Mouse (Mus musculus) liver, postnatal 0 days (tissue): ENCODE data around the gene Zfp622.

ENCODE experiments used
- CTCF ChIP-seq: sonication (generic); IDR thresholded peaks from 2 replicates; pipeline ENCODE4 v1.5.1; 2016; ENCODE audit warnings: antibody characterized with exemption, low read depth
- EP300 ChIP-seq: IDR thresholded peaks from 2 replicates; pipeline ENCODE4 v1.6.1; 2016; ENCODE audit warnings: antibody characterized with exemption, low read depth, mild to moderate bottlenecking

DNA sequence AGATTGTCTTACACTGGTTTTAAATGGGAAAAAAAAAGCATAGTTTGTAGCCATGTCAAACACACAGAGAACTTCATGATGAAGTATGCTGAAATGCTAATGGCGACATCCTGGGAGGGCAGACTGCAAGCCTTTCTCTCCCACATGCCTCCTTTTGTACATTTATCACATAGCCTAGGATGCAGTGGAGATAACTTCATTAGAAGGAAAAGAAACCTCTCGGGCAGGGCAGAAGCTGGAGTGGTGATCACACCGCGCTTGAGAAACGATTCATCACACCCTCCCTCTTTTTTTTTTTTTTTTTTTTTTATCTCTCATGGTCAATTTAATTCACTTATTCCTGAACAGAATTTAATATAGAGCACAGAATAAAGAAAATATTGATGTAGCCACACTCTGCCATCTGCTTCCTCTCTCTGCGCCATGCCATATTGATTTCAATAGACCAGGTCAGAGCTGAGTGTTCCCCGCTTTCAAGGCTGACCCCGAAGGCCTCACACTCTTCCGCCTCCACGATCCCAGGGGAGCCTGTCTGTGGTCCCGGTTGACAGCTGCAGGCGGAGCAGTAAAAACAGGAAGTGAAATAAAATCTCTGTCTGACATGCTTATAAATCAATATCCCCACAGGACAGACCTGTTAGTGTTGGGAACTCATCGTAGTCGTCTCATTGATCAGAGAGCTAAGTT is 32.0 kb downstream of the Zfp622 start:
- TF ChIP-seq EP300: no peak
- no peak for TF ChIP-seq CTCF
